Mouse (Mus musculus) c-Kit-positive CD71-positive TER-119-positive erythroid progenitor cells, embryonic 14.5 days (primary cell): ENCODE measurements at regions not wholly inside any gene's neighbourhood (a gene's known extent, or its start where the extent isn't known, plus 50 kb on each side); places are given as distances from the start of the nearest gene placed in this dataset.

ENCODE experiments used
- DNase-seq: peaks from one replicate; pipeline ENCODE4 v3.0.0-alpha.2; 2013; ENCODE audit warnings: low spot score

DNA sequence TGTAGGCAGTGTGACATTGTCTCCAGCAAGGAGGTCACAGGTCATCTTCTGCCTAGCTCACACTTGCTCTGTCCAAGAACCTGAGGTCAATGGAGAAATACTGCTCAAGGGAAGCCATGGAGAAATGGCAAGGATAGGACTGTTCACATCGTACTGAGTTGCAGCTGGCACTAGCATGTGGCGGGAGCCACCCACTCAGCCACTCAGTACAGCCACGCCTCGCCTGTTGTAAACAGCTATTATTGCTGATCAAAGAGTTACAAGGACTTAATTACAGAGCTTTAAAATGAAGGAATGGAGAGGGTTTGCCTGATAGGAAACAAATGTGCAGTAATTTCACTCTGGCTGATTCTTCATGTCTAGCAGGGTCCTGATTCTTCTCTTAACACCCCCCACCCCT lies 64.8 kb downstream of the Dll1 start:
- no peak for DNase-seq

DNA sequence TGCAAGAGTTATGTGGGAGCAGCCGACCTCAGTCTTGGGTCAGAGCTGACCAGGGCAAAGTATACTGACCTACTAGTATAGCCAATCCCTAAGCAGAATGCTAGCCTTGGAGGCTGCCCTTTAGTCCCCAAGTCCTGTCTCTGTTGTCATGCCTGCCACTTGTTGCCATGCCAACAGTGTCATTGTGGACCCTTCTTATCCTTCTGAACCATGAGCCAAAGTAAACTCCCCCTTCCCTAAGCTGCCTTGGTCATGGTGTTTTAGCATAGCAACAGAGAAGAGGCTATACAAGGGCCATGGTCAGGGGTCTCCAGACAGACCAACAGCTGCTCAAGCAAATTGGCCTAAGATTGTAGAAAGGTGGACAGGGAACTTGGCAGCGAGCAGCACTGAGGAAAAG lies 66.2 kb downstream of the Dll1 start:
- DNase-seq: no peak

- no peak for DNase-seq
These were observed 74.6 kb downstream of the Dll1 start for GRCm38 (mm10) chr17:15302110-15302509.

DNA sequence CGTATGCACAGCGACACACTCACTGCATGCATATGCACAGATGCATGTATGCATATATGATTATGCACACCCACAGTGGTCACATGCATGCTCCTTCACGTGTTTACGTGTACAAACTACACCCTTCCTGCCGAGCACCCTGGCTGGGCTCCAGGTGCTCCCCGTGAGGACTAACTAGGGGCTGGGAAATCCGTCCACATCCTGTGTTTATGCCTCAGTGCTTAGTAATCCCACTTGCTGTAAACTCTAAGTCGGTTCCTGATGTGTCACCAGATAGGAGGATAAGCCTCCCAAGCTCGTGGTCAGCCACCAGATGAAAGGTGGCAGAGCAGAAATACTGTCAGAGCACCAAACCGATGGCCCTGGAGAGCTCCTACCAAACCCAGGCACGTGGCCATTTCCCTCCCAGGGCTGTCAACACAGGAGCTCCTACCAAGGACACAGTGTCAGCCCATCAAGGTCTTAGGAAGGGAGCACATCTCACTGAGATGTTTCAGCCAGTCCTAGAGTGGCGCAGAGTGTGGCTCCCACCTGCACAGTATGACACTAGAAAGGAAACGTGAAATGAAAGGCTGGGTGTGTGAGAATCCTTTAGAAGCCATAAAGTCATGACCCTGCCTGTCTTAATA lies 76.8 kb downstream of the Dll1 start:
- no peak for DNase-seq

GRCm38 (mm10) chr17:15294165-15294585 lies 82.5 kb downstream of the Dll1 start:
- no peak for DNase-seq

- no peak for DNase-seq
These were observed 84.1 kb downstream of the Dll1 start for GRCm38 (mm10) chr17:15292490-15293070.

DNA sequence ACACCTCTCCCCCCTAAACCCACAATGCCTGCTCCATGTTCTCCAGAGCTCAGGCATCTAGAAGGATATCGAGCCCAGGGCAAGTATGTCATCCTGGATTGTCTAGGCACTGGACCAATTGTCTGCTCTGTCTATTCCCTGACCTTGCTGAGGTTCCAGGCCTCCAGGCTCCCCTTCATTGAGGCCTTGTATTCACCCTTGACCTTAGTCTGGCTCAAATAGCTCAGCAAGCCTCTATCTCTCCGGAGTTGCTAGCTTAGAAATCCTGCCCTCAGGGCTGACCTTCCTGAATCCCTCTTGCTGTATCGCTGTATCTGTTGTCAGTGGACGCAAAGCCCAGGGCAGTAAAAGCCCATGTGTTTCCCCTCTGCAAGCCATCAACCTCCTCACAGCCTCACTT lies 85.0 kb downstream of the Dll1 start:
- no peak for DNase-seq

DNA sequence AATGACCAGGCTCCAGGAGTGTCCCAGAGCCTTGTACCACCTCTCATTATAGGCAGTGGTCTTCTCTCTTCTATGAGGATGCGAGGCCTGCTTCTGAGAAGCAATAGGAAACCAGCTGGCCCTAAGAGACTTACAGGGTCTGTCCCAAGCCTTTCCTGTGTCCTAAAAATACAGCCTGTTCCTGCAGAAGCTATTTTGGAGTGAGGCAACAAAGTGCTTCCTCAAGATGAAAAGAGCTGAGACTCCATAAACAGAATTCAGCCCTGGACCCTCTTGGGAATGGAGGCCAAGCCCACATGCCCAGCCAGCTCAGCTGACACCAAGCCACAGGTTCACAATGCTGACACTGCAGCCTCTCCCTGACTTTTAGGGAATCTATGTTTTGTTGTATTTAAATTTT lies 86.3 kb downstream of the Dll1 start:
- DNase-seq: no peak

DNA sequence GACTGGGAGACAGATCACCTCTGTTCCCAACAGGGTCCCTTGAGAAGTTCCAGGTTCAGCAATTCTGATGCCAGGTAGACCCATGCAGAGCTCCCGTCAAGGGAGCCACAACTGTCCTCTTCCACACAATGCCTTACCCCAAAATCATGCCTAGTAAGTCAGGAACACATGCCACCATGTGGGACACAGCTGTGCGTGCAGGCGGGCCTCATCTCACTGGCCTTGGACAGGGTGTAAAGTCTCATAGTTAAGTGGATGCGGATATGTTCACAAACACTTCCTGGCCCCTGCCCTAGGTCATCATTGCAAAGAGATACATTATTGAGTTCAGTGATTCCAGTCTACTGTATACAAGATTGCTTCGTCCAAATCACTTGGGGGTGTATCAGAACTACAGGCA lies 87.6 kb downstream of the Dll1 start:
- no peak for DNase-seq

GRCm38 (mm10) chr17:15288640-15289039 lies 88.0 kb downstream of the Dll1 start:
- DNase-seq: no peak

DNA sequence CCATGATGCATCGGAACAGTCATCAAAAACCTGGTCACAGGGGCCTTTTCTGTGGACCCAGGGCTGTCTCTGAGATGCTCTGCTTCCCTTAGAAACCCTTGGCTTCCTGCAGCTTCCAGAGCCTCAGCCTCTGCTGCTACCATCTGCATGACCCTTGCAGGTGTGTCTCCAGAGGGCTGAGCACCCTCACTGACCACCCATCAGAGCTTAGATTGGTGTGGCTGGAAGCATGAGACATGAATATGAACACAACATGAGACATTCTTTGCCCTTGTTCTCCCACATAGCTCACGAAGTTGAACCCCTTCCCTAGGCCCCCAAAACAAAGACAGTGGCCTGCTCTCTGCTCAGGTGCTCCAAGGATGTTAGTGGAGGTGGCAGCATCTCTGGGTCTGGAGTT lies 90.1 kb downstream of the Dll1 start:
- DNase-seq: no peak

- no peak for DNase-seq
These were observed 91.2 kb downstream of the Dll1 start for GRCm38 (mm10) chr17:15285399-15286043.

DNA sequence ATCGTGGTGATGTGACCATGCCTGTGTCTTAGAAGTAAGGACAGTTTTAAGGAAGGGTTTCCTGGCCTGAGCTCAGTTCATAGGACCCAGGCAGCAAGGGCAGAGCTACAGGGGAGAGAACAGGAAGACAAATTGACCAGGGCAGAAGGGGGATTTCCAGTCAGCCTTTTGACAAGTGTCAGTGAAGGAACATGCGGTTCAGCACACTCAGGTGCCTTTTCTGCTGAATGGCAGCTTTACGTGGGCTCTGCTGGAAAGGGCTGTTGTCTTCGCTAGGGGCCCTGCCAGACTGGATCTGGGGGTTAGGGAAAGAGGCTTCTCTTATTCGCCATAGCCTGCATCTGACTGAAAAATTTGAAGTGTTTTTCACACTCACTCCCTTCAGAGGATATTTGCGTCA lies 106.8 kb downstream of the Dll1 start:
- DNase-seq: no peak

DNA sequence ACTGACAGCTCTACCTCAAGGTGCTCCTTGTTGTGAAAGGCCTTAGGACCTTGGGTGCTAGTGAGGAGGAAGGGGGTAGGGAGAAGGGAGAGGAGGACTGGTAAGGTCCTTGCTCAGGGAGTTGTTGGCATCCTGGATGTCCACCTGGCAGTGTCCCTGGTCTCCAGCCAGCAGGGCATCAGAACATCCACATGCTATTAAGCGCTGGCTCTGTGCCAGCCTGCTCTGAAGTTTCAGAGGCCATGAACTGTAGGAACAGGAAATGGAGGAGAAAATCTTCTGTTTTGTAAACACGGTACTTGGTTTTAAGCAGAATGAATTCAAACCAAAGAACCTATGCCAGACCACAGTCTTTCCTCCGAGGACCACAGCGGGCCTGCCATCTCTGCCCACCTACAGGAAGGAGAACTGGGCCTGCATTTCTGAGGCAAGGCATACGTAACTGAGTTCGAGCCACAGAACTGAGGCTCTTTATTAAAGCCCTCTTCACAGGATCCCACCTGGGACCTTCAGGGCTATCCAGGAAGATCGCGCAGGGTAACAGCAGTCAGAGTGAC lies 107.5 kb downstream of the Dll1 start:
- no peak for DNase-seq

DNA sequence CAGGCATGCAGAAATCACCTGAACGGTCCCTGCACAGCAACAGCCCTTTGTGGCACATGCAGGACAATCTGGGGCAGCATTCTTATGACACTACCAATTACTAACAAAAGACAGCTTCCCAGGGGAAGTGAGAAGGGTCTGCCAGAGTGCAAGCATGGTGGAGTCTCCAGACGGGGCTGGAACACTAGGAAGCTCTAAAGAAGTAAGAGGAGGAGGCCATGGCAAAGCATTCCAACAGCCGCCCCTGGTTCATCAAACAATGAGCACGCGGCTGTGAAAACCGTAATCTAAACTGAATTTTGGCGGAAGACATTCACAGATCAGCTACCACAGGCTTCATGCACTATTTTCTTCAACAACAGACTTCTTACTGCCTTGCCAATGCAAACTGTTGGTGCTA lies 109.0 kb downstream of the Dll1 start:
- no peak for DNase-seq

- no peak for DNase-seq
These were observed 117.1 kb downstream of the Dll1 start for GRCm38 (mm10) chr17:15259427-15260101.

GRCm38 (mm10) chr17:15255874-15256273 lies 120.8 kb downstream of the Dll1 start:
- no peak for DNase-seq

DNA sequence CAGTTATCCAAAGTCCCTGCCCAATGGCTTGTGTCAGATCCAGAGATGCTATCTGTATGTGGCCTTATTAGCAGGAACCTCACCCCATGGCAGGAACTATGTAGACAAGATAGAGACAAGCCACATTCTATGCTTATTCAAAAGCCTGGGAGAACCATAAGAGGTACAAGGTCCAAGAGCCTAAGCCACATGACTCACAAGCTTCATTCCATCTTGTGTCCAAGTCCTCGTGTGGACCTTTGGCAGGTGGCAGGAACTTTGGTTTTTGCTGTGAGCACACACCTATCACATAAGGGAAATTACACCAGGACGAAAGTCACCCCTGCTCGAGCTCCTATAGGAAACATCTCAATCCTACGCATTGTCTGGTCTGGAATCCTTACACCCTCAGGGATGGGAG lies 122.9 kb downstream of the Dll1 start:
- DNase-seq: no peak

- DNase-seq: no peak
These were observed 123.4 kb downstream of the Dll1 start for GRCm38 (mm10) chr17:15253271-15253670.

- DNase-seq: no peak
These were observed 124.5 kb downstream of the Dll1 start for GRCm38 (mm10) chr17:15252187-15252586.

DNA sequence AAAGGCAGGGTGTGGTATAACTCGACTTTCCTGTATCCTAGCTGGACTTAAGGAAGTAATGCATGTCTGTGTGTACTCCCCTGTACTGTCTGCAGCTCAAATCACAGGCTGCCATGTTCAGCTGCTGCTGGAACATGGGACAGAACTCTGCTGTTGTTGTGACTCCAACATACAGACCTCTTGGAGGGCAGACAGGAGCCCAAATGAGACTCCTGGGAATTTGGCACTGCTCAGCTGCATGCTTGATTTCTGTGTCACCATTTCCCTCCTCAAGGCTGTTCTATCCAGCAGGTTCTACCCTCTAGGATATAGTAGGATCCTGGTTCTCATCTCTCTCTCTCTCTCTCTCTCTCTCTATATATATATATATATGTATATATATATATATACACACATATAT lies 125.0 kb downstream of the Dll1 start:
- DNase-seq: no peak

GRCm38 (mm10) chr17:15248417-15248791 lies 128.3 kb downstream of the Dll1 start:
- DNase-seq: no peak
